Mouse (Mus musculus) heart, adult 18-20 months (tissue): ENCODE results near the gene Cyp17a1. TPM values are rescaled to one million over a fixed set of nuclear protein-coding genes. Genes with fewer than 3 reads are reported as not detected.

Source experiments
- DNase-seq, 2 experiments: peaks; one replicate each; pipeline ENCODE4 v3.0.0; 2021 to 2022; ENCODE audit warnings: mixed read lengths in 1 of 2
- total RNA-seq, 2 experiments: library from RNA; stranded (reverse); gene quantifications; 2 replicates each; pipeline ENCODE4 v1.2.3; 2021

Gene Cyp17a1
- total RNA-seq, 2 experiments from 2014 or later = not detected

DNA sequence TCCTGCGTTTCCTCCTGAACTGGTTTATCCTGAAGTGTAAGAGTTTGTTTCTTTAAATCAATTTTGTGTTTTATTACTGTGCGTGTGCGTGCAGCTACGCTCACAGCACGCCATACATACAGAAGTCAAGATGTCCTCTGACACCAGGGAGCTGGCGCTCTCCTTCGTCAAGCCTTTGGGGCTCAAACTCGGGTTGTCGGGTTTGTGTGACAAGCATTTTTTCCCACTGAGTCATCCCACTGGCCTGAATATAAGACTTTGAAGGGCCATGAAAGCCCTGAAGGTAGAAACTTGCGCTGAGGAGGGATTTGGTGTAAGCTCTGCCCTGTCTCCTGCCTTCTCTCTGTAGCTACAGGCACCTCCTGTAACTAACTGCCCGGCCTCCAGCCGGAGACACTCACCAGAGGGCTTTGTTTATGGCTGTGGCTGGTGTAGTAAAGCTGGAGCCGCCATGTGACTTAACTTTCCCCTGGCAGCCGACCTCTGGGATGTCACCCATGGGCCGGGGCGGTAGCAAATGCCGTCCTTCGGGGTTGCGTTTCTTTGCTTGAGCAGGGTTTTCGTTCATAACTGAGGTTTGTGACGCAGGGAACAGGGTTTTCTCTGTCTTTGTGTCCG is 30.7 kb downstream of the Cyp17a1 start:
- peak in 1 of 2 experiments; percentile 56 for DNase-seq

DNA sequence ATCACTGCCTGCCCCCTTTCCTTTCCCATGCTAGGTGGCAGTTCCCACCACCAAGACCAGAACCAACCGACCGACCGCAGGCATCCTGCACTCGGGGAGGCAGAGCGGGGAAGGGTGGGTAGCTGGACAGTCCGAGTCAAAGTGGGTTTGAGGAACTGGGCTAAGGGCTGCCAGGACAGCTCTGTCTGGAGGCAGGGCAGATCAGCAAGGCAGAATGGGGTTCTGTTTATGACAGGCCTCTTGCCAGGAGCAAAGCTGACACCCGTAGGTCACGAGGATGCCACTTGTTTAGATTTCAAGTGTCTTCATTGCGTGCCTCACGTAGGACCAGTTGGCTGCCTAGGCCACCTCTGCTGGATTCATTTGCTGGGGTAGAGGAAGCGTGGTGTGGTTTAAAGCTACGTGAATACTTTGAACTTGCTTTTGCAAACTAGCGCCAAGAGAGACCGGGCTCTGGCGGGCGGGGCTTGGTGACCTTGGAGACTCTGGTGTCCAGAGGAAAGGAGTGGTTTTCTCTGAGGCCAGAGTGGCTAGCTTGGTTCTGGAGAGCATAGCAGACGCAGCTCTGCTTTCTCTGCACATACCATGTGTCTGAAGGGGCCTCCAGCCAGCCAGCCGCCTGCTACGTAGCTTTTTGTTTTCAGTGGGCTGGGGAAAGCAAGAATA is 31.4 kb downstream of the Cyp17a1 start:
- DNase-seq = peak; percentile 87 to 90

DNA sequence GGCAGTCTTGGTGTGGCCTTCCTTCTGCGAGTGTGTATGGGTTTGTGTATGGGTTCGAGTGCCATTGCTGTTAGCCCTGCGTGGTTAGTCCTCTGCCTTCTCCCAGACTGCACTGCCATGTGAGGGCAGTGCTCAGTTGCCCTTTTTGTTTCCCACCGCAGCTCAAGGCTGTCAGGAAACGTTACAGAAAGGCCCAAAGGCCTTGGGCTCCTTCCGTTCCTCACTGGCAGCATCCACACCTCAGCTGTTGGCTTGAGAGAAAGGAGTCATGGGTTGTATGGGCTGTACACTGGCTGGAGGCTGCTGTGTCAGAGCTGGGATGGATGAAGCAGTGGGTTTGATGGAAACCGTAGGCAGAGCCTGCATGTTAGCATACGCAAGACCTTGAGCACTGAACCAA is 32.2 kb downstream of the Cyp17a1 start:
- DNase-seq = no peak

- DNase-seq = no peak
These were observed 33.5 kb downstream of the Cyp17a1 start for GRCm38 (mm10) chr19:46639496-46639895.

DNA sequence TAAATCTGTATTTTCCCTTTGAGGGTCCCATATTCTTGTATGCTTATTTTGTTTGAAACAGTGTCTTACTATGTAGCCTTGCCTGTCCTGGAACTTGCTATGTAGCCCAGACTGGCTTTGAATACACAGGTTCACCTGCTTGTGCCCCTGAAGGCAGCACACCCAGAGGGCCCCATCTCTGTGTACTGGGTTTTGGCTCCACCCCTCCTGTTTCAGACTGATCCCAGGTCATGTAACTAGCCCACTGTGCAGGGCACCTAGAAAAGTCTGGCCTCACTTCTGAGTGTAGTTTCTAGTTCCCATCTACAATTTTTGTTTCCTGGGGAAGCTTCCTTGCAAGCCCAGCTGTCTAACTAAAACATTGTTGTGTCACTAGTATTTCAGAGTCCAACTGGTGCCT is 33.9 kb downstream of the Cyp17a1 start:
- DNase-seq = no peak

GRCm38 (mm10) chr19:46637598-46637997 is 35.4 kb downstream of the Cyp17a1 start:
- no peak for DNase-seq

GRCm38 (mm10) chr19:46635766-46636165 is 37.2 kb downstream of the Cyp17a1 start:
- no peak for DNase-seq

GRCm38 (mm10) chr19:46631637-46632036 is 41.3 kb downstream of the Cyp17a1 start:
- no peak for DNase-seq

DNA sequence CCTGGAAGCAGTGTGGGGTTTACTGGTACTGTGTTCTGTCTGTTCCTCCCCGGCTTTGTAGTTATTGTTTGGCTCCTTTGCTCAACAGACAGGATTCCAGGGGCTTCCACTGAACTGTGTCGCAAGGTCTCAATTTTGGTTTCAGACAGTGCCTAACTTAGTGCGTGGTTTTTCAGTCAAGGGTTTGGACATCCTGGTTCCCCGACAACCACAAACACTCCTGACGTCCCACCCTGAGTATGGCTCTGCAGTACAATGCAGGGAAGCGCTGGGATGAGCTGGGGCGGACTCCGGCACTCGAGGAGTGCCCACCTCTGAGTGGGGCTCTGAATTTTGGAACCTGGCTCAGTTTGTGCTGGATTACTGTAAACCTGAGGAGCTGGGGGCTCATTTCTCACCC is 43.2 kb downstream of the Cyp17a1 start:
- DNase-seq = no peak

DNA sequence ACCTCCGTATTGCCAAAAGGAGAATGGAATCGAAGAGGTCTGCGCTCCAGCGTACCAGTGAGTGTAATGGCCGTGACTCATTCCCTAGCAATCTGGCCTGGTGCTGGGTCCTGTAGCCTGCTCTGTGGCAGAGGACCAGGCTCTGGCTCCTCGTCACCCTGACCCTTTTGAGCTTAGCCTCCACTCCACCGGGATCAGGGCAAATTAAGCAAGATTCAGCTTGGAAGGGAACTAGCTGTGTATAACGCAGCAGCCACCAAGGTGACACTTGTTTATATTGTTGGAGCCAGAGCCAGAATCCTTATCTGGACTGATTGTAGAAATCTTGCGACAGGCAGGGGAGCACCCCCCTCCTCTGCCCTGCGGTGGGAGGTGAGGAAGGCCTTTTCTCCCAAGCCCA is 44.6 kb downstream of the Cyp17a1 start:
- DNase-seq = peak in 1 of 2 experiments; percentile 71

GRCm38 (mm10) chr19:46625519-46625918 is 47.5 kb downstream of the Cyp17a1 start:
- no peak for DNase-seq

DNA sequence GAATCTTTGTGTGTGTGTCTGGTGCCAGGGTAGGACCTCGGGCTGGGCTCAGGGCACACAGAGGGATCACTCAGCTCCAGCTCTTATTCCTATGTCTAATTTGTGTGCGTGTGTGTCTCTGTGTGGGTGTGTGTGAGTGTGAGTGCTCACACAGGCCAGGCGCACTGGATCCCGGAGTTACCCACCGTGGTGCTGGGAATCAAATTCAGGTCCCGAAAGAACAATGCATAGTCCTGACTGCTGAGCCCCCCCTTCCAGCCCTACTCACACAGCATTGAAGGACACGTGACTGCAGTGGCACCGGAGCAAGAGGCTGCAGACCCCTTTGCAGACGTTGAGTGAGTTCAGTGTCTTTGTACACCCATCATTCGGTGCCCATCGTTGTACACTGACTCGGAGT is 48.0 kb downstream of the Cyp17a1 start:
- DNase-seq = no peak

DNA sequence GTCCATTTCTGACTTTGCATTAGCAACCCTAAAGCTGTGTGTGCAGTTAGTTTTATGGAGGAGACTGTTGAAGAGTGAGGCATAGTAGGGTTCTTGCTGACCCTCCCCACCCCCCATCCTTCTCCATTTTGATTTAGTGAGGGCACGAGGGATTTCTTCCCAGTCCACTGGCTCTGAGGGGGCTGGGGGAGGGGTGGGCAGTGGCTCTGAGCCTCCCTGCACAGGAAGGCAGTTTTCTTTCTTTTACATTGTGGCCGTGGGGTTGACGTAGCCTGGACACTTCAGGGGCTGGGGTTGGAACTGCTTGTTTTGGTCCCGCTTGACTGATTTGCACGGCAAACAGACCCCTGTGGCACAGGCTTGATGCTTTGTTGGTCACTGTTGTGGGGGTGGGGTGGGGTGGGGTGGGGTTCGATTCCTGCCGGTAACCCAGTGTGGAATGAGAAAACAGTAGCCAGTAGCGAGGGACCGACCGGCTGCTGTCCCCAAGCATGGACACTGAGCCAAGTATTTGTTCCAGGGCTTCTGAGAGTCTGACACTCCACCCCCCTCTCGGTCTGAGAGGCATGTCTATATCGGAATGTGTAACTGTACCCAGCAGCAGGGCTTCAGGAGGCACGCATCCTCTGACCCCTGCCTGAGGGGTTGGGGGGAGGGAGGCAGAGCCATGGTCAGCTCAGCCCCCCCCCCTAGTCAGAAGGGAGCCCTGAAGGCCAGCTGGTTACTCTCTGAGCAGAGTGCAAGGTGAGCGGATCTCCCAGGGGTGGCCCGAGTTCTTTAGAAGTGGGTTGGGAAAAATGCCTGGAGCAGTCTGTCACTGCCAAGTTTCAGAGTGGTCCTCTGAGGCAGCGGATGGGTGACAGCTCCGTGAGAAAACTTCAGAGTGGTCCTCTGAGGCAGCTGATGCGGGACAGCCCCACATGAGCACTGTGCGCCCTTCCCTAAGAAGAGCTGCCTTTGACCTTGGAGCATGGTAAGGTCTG is 48.9 kb downstream of the Cyp17a1 start:
- peak; percentile 83 to 88 for DNase-seq

DNA sequence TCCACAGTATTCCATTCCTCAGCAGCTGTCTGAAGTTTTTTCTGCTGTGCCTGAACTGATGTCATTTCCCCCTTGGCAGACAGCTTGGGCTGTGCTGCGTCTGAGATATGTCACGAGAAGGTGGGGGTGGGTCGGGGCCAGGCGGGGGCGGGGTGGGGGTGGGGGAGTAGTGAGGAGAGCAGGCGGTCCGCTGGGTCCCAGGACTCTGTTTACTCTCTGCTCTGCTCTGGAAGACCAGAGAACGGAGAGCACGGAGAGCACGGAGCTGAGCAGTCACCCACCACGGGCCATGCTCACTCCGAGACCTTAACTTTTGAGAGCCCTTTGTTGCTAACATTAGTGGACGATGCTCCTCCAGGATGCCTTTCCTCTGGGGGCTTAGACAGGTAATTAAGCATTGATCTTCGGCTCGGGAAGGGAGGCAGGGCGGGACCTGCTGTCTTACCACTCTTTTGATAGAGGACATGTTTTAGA is 49.7 kb downstream of the Cyp17a1 start:
- DNase-seq = peak; percentile 78 to 83

GRCm38 (mm10) chr19:46622659-46623193 is 50.2 kb downstream of the Cyp17a1 start:
- DNase-seq = no peak

- no peak for DNase-seq
These were observed 51.5 kb downstream of the Cyp17a1 start for GRCm38 (mm10) chr19:46621236-46622183.

- peak; percentile 36 to 43 for DNase-seq
These were observed 52.8 kb downstream of the Cyp17a1 start for GRCm38 (mm10) chr19:46620016-46620808.

GRCm38 (mm10) chr19:46619518-46619917 is 53.5 kb downstream of the Cyp17a1 start:
- no peak for DNase-seq

- peak; percentile 63 to 74 for DNase-seq
These were observed 54.0 kb downstream of the Cyp17a1 start for GRCm38 (mm10) chr19:46619001-46619400.

GRCm38 (mm10) chr19:46618322-46618721 is 54.6 kb downstream of the Cyp17a1 start:
- peak in 1 of 2 experiments; percentile 52 for DNase-seq
